Mouse (Mus musculus) thymus, postnatal 4 days (tissue): ENCODE measurements at regions not wholly inside any gene's neighbourhood (a gene's known extent, or its start where the extent isn't known, plus 50 kb on each side); places are given as distances from the start of the nearest gene placed in this dataset.
A peak's percentile ranks its signal among the peaks of the same experiment; 100 is the strongest.

ENCODE experiments used
- DNase-seq: peaks from one replicate; pipeline ENCODE4 v3.0.0; 2021

GRCm38 (mm10) chr5:118380422-118381293 lies 135.6 kb downstream of the 2410131K14Rik start:
- DNase-seq = peak; percentile 66

DNA sequence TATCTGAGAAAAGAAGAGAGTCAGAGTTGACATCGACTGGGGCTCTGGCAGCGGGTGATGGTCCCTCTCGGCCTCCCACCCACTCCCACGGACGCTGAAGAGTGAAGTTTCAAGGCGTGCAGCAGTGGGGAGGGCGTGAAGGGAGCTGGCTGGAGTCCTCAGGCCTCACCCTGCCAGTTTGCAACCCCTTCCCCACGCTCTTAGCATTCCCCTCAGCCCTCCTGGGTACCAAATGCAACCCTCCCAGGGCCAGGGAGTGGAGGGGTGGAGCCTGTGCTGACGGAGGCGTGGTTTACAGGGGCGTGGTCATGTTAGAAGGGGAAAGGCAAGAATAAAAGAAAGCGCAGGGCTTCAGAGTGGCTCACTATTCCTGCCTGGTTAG lies 136.3 kb downstream of the 2410131K14Rik start:
- peak; percentile 91 for DNase-seq

- no peak for DNase-seq
Measured at GRCm38 (mm10) chr5:118386126-118386525, 141.1 kb downstream of the 2410131K14Rik start.

GRCm38 (mm10) chr5:118388419-118388818 lies 143.4 kb downstream of the 2410131K14Rik start:
- no peak for DNase-seq

DNA sequence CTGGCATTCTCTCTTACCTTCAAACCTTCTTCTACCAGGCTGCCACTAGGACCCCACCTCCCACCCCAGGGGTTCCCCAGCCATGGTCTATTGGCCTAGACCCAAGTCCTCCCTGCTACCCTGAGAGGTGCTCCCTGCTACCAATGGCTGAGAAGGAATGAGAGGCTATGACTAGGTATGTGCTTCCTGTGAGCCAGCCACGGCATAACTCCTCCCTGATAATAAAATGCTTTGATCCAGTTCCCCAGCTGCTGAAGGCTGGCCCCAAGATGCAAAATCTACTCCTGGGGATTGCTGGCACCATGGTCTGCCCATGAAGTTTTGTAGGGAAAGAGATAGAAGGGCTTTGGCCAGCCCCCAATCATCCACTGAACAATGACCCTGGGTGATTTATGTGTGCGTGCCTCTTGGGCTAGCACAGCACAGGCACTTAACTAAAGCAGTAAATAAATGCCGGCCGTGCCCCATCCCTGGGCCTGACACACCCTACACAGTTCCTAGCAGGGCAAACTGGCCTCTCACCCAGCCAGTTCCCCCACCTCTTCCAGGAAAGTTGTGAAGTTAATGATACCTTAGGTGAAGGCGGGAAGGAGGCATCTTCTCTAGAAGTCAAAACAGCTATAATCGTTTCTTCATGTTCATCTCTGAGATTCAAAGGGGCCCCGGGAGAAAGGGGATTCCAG lies 145.8 kb downstream of the 2410131K14Rik start:
- DNase-seq = no peak

GRCm38 (mm10) chr5:118392932-118393487 lies 148.0 kb downstream of the 2410131K14Rik start:
- DNase-seq = no peak

- no peak for DNase-seq
Measured at GRCm38 (mm10) chr5:118394051-118394450, 149.0 kb downstream of the 2410131K14Rik start.

DNA sequence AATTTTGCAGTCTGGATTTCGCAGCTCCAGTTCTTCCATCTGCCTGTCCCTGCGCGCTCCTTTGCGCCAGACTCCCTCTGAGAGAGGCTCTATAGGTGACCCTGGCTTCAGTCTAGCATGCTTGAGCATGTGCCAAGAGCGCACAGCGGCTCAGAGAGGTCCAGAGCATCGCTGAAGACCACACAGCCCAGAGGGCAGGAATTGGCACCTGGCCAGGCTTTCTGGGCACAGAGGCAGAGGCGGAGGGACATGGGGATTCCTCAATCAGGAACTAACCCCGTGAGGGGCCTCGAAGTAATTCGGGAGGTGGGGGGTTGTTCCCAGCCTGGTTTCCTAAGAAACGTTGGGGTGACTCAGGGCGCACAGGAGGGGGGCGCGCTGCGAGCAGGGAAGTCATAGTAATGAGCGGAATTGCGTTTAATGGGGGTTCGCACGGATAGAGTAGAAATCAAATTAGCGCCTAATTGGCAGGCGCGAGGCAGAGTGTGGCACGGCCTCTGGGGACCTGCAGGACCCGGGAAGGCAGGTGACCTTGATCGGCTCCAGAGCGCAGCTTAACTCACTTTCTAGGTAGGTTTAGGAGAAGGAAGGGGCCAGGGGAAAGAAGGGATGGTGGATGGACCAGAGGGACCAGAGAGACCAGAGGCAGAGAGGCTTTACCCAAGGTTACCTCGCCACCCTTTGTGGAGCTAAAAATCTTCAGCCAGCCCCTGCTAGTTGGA lies 151.1 kb downstream of the 2410131K14Rik start:
- no peak for DNase-seq

GRCm38 (mm10) chr5:118400926-118401325 lies 155.9 kb downstream of the 2410131K14Rik start:
- no peak for DNase-seq

- DNase-seq = no peak
Measured at GRCm38 (mm10) chr5:118404398-118404797, 156.1 kb upstream of the Med13l start.

DNA sequence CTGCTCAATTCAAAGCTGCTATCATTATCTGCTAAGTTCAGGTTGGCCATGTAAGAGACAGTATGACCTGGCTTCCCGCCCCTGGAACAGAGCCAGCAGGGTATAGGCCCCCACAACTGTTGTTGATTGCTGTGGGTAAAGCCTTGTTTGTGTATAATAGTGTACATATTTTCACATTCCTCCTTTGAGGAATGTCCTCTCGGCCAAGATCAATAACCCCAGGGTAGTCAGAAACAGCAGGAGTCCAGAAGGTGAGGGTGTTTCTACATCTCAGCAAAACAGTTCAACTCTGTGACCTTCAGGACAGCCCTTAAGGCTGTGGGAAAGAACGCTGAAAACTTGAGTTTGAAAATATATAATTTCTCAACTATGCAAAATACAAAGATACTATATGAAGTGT lies 155.1 kb upstream of the Med13l start:
- no peak for DNase-seq

DNA sequence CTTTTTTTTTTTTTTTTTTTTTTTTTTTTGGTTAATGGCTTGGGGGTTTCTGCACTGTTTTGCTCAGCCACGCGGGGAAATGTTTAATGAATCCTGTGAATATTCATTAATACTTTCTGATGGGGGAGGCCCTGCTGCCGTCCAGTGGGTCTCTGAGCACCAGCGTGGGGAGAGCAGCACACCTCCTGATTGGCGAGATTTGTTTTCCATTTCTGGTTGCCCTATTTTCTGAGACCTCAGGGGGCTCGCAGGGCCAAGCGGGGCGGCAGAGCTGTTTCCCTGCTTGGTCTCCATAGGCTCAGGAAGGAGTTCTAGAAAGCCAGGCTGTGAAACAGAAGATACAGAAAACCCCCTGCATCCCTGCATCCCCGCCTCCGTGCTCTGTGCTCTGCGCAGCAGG lies 153.0 kb upstream of the Med13l start:
- no peak for DNase-seq

DNA sequence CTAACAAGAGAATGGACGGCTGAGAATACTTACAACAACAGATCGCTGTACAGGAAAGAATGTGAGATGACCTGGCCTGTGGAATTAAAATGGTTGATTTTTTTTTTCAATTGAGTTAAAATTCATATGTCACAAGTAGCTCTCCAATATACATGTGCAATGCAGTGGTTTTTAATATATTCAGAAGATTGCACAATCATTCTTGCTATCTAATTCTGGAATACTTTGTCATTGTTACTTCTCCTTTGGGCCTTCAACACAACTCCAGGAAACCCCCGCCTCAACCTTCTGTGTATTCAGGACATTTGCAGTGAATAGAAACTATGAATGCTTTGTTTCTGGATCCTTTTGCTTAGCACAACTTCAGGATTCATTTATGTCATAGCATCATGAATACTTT lies 152.5 kb upstream of the Med13l start:
- no peak for DNase-seq

DNA sequence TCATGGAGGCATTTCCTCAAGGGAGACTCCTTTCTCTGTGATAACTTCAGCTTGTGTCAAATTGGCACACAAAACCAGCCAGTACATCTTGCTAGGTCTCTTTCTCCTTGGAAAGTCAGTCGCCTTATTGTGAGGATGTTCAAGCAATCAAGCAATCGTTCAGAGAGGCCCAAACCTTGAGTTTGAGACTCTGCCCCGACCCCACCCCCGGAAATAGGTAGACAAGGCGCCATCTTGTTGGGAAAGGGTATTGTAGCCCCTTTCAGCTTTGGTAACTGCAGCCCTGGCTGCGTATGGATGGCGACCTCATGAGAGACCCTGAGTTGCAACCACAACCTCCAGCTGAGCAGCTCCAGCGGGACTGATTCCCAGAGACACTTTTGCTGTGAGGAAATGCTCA lies 151.7 kb upstream of the Med13l start:
- DNase-seq = no peak

DNA sequence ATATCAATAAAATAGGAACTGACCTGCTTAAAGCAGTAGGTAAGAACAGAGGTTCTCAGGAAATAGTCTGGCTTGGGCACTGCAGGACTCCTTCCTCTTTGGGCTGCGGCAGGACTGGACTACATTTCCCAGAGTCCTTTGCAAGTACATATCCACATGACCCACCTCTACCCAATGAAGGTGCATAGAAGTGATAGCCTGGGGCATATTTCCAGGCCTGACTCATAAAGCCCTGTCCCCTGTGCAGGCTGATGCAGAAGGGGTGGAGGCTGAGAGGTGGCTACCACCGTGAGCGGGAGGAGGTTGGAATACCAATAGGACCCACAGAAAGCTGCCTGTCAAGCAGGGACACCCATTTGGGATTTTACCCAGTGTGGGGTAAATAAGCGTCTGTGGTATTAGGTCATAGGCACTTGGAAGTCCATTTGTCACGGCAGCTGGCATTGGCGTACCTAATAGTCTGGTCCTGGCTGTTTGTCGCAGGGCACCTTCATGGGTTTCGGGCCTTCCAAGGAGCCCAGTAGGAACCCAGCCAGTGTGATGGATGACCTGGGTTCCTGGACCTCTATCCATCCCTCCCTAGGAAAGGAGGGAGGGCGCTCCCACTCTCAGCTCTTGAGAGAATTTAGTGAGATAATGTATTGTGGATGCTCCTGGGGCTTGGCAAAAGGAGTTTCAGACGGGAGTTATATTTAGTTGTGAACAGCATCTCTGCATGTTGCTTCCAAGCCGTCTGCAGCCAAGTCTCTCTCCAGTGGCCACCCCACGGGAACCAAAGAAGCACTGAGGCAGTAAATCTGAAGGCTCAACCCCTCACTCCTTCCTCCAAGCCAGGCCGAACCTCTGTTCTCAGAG lies 146.8 kb upstream of the Med13l start:
- peak; percentile 54 for DNase-seq

DNA sequence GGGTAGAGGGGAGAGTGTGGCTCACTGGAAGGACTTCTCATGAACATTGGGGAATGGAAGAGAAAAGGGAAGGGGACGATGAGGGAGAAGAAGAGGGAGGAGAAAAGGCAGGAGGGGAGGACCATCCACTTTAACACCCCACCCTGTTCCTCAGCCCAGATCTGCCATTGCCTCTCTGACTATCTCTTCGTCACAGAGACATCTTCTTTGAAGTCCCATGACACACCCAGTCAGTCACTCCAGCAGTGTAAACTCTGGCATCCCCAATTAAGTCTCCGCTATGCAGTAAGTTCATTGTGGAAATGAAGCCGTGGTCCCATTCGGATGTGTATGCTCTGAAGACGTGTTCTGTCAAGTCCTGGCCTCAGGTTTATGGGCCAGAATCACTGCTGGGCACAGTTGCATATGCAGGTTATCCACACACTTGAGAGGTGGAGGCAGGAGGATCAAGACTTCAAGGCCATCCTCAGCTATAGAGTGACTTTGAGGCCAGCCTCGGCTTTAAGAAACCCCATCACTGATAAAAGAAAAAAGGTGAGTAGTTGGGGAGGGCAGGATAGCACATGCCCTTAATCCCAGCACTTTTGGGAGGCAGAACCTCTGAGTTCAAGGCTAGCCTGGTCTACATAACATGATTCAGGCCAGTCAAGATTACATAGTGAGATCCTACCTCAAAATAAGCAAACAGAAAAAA lies 141.0 kb upstream of the Med13l start:
- DNase-seq = no peak

GRCm38 (mm10) chr5:118421884-118422821 lies 138.3 kb upstream of the Med13l start:
- DNase-seq = no peak

DNA sequence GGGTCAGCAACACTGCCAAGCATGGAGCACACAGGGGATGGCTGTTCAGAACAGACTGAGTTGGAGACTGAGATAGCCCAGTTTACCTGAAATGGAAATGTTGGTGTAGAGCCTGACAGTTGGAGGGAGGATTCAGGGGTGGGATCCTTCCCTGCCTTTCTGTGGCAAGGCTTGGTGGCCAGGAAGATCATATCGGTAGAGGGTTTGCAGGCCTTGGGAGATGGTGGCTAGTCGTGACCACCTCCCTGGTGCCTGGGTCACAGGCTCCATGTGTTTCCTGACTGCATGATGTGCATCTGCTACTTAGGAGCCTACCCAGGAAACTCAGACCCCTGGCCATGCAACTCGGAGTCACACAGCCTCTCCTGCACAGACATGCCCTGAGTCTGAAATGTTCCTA lies 136.3 kb upstream of the Med13l start:
- no peak for DNase-seq

GRCm38 (mm10) chr5:118424764-118425568 lies 135.5 kb upstream of the Med13l start:
- no peak for DNase-seq

- DNase-seq = no peak
Measured at GRCm38 (mm10) chr5:118426673-118427072, 133.8 kb upstream of the Med13l start.
